Mouse (Mus musculus): ENCODE measurements around the gene Gm20388.

GRCm38 (mm10) chr8:120786753-120787152, 876.1 kb downstream of the Gm20388 start:
- TF ChIP-seq CTCF (IDR thresholded peaks at IDR 0.05; ENCODE audit: extremely low read depth, insufficient read depth, low read length), result no peak
- TF ChIP-seq POLR2A (IDR thresholded peaks at IDR 0.05; ENCODE audit: extremely low read depth, insufficient read depth, low read length), result no peak

Data from cortical plate, adult 2 months (tissue).